Mouse (Mus musculus): ENCODE measurements around the gene Dnah2.
A peak's percentile ranks its signal among the peaks of the same experiment; 100 is the strongest.

Dnah2 gene

DNA sequence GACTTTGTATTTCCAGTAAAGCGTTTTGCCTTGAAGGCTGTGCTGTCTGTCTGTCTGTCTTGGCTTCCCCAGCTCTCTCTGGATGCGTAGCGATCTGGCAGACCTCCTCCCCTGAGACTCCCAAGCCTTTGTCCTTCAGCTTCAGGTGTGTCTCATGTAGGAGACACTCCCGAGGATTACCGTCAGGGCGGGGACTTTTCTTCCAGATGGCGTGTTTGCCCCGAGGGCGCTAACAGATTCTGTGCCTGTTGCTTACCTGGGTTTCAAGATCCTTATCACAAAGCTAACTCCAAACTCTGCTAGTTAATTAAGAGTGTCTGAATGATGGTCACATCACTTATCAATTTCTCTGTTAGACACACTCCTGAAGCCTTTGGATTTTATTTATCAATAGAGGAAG, 79.6 kb downstream of the Dnah2 start:
- DNase-seq (ENCODE audit: low read depth, low spot score): no peak

DNA sequence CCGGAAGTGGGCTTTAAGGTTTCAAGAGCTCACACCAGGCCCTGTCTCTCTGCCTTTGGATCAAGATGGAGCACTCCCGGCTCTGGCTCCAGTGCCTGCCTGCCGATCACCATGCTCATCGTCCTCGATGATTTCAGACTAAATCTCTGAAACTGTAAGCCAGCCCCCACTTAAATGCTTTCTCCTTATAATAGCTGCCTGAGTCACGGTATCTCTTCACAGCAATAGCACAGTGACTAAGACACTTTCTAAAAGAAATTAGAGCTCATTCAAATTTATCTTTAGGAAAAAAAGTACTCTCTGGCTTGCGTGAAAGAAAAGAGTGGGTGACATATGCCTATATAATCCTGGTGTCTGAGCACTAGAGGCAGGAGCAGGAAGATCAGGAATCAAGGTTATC, 84.9 kb downstream of the Dnah2 start:
- DNase-seq (ENCODE audit: low read depth, low spot score): no peak

DNA sequence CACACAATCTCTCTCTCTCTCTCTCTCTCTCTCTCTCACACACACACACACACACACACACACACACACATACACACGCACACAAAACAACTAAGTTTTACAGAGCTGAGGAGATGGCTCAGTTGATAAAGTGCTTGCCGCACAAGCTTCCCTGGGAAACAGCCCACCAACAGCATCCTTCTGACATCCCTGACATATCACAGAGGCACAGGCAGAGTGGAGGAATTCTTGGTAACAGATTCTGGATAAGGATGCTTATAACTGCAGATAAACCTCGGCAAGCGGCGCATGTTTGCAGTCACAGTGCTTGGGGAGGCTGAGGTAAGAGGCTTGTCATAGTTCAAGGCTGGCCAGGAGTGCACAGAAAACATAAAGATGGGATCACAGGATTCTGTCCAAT, 87.3 kb downstream of the Dnah2 start:
- no peak for DNase-seq (ENCODE audit: low read depth, low spot score)

DNA sequence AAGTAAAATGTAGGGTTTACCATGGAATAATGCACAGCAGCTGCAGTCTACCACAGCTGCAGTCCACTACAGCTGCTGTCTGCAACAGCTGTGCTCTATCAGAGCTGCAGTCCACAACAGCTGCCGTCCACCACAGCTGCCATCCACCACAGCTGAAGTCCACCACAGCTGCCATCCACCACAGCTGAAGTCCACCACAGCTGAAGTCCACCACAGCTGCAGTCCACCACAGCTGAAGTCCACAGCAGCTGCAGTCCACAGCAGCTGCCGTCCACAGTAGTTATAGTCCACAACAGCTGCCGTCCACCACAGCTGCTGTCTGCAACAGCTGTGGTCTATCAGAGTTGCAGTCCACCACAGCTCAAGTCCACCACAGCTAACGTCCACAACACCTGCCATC, 89.0 kb downstream of the Dnah2 start:
- DNase-seq (ENCODE audit: low read depth, low spot score): no peak

DNA sequence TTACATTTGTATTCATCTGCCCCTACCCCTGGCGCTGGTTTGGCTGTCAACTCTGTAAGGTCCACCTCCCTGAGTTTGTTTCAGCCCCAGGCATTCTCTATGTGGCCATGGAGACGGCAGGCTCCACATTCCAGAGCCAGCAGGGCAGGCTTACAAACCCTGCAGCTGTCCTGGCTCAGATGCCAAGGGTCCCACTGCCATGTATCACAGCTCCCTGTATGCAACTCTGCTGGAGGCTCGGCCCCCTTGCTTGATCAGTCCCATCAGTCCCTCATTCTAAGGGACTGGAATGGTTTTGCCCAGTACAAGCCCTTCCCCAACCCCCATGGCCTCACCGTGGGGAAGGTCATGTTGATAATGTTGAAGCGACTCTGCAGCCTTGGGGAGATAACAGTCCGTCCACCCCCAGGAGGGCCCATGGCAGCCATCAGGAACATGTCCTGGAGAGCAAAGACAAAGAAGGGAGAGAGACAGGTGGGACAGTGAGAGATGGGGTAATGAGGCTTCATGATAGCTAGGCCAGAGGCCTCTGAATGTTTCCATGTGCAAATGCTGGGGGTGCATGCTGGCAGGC, 91.8 kb downstream of the Dnah2 start:
- no peak for DNase-seq (ENCODE audit: low read depth, low spot score)

DNA sequence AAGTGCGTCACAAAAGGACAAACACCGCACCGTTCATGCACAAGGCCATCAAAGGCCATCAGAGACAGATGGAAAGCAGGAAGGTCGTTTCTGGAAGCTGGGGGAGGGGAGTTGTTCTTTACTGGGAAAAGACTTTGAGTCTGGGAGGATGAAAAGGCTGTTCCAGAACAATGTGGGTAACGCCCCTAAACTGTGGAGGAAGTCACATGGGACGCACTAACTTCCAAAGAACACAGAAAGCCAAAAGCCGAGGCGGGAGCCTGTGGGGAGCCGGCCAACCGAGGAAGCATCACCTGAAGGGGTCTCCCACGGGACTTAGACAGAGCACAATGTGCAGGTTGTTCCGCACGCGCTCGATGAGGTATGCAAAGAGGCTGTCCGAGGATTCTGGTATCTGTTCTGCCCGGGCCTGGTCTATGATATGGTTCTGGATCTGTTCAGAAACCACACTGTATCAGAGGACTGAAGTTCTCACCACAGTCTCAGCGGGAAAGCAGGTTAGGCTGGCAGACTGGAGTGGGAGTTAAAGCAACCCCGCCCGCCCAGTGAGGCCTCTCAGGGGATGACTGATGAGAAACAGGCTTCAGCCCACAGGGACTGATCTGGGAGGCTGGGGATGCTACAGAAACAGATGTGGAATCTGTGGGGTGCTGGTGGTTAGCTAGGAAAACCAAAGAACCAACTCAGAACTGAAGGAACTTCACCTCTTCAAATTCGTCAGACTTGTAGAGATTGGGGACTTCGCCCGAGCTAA, 96.6 kb downstream of the Dnah2 start:
- DNase-seq (ENCODE audit: low read depth, low spot score): no peak

DNA sequence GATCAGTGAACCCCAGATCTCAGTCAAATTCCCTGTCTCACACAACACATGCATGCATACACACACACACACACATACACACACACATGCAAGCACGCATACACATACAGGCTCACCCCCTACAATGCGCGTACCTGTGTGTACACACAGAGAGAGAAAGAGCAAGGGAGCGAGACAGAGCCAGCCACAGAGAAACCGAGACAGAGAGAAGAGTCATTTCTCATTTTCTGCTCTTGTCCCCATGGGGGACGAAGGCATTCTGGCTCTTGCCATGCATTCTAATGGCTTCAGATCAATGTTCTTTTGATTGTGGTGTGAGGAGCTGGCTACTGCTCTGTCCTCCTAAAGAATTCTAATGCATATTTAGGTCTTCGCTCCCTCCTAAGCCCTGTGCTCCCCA, 101.6 kb downstream of the Dnah2 start:
- no peak for DNase-seq (ENCODE audit: low read depth, low spot score)

DNA sequence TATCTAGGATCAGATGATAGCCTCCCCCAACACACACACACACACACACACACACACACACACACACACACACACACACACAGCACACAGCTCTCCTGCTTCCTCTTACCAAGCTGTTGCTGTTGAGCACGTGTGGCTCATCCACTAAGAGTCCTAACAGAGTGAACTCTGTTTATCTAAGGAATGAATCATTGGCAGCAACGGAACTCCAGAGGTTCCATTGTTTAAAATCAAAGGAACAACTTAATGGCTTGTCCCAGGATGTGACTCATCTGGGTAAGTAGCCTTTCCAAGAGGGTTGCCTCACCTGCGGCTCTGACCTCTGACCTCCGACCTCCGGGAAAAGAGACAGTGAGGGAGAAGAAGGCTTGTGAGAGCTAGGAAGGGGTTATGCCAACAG, 105.6 kb downstream of the Dnah2 start:
- DNase-seq (ENCODE audit: low read depth, low spot score): no peak

DNA sequence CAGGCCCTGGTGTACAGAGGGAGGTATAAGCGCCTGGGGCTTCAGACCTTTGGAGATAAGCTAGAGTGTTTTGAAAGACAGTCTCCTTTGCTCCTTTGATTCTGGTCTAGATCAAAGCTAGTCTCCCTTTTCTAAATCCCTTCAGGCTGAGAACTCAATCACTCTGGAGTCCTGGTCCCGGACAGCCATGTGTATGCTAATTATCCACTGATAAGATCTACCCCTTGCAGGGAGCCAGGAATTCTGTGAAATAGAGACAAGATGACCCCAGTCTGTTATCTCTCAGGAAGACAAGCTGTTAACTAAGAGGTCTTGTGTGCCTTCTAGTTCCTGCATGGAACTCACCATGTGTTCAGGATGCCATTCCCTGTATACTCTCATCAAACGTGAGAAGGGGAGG, 111.6 kb downstream of the Dnah2 start:
- no peak for DNase-seq (ENCODE audit: low read depth, low spot score)

DNA sequence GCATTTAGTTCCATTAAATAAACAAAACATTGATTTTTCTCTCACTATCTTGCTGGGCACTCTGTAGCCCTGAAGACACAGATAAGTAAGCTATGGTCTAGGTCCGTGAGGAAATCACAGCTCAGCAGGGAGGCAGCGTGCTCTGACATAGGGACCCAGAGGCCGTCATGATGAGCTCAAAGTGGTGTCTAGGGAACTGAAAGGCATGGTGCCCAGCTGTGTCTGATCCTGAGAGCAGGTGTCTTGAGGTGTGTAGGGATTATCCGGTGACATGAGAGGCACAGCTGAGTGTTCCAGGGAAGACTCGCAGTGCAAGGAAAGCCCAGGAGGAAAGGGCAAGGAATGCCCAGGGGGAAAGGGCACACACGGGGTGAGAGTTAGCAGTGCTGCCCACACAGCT, 115.7 kb downstream of the Dnah2 start:
- DNase-seq (ENCODE audit: low read depth, low spot score): no peak

DNA sequence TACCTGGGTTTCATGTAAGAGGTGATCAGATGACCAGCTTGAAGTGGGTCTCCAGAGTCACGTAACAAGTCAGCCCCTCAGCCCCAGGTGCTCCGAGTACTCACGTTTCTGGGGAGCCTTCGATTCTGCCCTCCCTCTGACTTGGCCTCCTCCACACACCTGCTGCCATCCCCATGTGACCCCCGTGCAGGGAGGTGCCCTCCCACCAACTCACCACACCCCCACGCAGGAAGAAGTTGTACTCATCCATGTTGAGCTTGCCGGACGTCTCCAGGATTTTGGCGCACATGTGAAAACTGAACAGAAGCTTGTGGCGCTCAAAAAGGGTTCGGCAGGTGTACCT, 116.3 kb downstream of the Dnah2 start:
- DNase-seq (ENCODE audit: low read depth, low spot score): no peak

DNA sequence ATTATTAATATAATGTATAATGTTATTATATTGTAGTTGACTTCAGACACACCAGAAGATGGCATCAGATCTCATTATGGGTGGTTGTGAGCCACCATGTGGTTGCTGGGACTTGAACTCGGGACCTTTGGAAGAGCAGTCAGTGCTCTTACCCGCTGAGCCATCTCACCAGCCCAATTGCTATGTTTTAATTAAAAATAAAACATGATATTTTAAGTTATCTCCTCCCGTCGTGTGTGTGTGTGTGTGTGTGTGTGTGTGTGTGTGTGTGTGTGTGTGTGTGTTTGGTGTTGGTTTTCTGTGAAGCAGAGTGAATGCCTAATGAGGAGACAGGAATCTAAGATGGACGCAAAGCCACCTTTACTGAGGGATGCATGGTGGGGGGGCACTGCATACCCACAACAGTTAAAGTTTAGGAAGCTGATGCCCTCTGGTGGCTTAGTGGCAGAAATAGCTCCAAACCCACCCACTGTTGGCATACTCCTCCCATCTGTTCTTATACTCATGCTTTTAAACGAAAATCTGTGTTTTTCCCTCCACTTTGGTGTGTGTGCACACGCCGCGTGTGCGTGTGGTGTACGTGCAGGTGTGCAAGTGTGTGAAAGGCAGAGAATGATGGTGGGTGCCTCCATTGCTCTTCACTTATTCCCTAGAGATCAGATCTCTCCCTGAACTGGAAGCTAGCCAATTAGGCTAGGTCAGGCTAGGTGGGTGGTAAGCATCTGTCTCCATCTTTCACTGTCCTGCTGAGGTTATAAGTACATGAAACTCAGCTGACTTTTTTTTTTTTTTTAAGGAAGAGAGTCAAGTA, 116.9 kb downstream of the Dnah2 start:
- peak; percentile 85 for DNase-seq (ENCODE audit: low read depth, low spot score)

DNA sequence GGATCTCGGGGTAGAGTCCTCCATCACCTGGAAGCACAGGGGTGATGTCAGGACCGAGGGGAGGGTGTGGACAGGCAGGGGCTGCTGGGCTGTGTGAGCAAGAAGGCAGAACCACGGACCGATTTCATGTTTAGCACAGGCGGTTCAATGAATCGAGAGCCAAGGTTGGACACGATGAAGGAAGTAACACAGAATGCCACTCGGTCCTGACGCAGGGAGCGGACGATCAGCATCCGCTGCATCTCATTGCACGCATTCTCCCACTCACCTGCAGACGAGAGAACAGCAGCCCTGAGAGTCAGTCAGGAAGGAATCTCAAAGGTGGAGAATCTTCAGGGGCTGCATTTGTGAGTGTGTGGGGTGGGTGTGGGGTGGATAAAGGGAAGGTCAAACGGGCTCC, 118.3 kb downstream of the Dnah2 start:
- DNase-seq (ENCODE audit: low read depth, low spot score): no peak

DNA sequence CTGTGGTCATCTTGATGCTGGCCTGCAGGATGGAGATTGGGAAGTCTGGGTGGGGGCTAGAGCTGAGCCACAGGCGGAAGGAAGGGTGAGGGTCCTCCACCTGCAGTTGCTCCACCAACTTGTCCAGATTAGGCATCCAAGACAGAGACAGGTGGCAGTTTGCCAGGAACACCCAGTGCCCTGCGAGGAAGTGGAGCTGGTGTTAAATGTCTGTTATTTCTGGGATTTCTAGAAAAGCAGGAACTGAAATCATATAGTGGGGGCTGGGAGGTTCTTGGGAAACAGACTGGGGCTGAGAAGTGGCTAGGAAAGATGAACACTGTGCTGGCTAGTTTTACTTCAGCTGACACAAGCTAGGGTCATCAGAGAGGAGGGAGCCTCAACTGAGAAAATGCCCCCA, 119.6 kb downstream of the Dnah2 start:
- DNase-seq (ENCODE audit: low read depth, low spot score): no peak

DNA sequence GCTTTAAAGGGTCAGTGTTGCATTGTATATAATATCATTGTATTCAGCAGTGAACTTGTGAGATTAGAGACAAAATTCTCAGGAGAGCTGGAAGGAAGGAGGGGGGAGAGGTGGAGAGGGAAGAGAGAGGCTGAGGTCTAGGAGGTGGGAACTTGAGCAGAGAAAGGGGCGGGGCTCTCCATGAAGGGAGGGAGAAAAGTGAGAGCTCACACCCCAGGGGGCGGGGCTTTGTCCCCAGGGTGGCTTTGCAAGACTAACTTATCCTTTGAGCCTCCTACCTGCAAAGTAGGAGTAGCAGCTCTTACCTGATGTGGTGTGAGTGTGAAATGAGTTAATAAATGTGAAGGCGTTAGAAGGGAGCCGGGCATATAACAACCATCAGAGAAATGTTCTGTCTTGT, 120.2 kb downstream of the Dnah2 start:
- peak; percentile 40 for DNase-seq (ENCODE audit: low read depth, low spot score)

DNA sequence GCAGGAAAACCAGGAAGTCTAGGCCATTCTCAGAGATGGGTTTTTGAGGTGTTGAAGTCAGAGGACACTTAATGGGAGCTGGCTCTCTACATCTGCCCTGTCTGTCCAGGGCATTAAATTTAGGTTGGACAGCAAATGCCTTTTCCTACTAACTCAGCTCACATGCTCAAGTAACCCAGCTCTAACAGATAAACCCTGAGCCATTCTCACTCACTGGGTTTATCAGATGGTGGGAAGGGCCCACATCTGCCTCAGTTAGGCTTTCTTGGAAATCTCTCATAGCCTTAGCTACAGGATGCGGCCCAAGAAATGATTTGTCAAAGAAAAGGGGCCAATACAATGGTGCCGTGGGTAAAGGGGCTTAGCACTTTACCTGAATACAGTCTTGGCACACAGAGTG, 122.7 kb downstream of the Dnah2 start:
- no peak for DNase-seq (ENCODE audit: low read depth, low spot score)

DNA sequence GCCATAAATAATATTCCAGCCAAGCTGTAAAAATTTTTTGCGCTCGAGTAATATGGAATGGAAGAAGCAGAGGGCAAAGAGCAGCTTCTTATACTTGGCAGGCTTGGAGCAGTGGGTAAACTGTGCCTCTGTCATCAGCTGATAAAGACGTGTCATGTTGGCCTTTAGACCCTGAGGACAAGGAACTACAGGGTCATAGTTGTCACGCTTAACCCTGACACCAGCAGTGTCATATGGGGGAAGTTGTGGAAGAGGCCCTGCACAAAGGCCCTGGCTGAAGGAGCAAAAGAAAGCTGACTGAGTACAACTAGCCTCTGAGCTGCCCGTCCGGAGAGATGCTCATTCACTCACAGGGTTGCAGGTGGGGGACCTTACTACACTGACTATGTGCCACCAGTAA, 125.0 kb downstream of the Dnah2 start:
- DNase-seq (ENCODE audit: low read depth, low spot score): no peak

DNA sequence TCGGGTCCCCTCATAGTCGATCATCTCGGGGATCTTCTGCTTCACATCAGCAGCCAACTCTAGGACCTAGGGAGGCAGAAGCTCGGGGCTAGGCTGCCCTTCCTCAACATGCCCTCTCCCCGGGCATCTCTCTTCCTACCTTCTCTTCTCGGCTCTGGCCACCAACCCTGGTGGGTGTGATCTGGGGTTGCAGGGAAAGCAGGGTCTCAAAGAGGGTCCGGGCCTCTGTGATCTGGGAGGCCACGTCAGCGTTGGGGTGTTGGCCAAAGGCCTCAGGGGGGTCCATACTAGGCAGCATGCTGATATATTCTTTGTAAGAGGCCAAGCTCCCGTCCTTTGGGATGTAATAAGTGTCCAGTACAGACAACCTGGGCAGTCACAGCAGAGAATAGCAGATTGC, 126.1 kb downstream of the Dnah2 start:
- DNase-seq (ENCODE audit: low read depth, low spot score): no peak

DNA sequence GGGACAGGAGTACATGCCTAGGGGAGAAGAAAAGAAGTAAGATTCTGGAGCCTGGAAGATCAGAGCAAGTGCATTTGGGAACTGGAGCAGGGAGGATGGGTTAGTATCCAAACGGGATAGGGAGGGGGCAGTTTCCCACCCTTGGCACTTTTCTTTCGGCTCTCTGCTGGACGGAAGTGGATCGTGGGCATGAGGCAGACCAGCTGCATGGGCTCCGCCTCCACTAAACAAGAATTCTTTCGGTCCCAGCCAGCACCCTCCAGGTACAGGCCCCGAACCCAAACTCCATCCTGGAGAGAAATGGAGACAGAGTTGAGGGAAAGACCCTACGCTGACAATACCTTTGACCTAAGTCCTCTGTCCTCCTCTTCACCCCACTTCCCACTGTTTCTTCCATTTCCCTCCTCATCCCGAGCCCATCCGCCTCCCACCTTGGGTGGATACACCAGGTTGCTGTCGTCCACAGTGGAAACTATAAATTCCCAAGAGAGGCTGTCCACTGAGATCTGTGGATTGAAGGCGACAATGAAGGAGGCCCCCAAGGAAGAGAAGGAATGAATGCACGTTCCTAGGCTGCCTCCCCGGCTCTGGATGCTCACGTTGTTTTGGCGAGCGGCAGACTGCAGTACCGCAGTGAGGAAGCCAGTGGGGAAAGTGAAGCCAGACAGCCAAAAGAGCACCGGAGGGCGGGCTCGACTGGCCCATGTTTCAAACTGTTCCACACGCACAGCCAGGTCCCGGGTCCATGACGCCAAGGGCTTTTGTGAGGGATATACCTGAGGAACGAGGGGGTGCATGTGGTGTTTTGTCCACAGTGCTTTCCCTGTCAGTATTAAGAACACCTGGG, 127.6 kb downstream of the Dnah2 start:
- DNase-seq (ENCODE audit: low read depth, low spot score): no peak

DNA sequence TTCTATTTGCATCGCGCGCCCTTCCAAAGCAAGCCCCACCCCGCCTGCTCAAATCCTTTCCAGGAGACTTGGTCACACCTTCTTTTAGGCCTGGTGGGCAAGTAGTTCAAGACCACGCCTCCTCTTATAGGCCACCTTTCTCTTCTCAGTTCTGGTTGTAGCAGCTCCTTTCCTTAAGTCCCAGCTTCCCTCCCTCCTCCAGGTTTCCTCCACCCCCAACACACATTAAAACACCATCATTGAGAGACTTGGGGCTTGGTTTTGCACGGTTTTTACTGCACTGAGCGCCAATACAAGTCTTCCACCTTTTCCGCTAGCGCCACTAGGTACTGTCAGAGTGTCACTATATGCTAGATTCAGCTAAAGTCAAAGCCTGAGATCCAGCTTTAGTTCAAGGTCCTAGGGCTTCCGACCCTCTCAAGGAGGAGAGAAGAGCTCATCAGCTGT, 128.3 kb downstream of the Dnah2 start:
- no peak for DNase-seq (ENCODE audit: low read depth, low spot score)

DNA sequence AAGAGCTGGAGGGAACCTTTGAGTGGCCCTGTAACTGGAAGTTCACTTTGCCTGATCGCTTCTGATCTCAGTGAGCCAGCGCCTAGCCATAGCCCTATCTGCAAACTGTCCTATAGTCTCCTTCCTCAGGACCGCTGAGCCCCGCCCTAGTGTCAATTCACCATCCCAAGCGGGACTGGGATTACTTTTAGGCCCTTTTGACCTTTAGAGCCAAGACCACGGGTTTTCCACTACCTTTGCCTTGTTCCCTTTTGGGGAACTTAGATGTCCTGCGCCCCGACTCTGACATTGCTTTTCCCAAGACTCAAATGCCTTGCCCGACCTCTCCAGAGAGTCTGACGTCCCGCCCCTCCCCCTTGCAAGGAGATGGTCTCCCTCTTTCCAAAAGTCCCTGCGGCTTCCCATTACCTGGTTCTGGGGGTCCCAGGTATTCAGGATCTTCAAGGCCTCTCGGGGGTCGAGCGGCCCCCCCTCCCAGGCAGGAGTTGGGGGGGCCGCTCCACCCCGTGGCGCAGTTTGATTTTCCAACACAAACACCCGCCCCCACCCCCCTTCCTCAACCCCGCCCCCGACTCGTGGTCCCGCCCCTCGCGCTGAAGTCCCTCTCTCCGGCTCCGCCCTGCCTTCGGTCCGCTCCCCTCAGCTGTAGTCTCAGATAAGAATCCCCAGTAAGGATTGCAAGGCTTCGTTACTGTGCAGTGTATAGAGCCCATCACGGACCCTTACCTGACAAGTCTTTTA, 128.9 kb downstream of the Dnah2 start:
- DNase-seq (ENCODE audit: low read depth, low spot score): peak; percentile 58
